Mouse (Mus musculus): Measurements from ENCODE around the gene 4921524J17Rik. TPM values are rescaled to one million over a fixed set of nuclear protein-coding genes. Genes with fewer than 3 reads are reported as not detected.

Gene 4921524J17Rik
- polyA plus RNA-seq, 1 experiment from 2014 or later, result 41.4 TPM

DNA sequence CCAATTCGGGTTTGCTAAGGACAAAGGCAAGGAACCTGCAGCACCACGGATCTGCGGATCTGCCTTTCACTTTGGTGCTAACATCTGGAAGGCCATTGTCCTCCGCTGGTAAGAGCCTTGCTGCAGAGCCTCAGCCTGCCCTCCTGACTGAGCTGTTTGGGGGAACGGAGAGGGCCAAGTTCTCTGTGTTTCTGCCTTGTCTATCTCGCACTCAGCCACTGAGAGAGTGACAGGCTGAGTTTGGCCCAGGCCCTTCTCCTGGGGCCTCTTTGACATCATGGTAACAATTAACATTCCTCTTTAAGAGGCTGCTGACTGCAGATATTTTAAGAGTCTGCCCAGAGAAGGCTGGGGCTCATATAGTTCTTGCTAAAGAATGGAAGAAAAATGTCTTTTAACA is 67.5 kb downstream of the 4921524J17Rik start:
- Histone ChIP-seq H3K4me2 (ENCODE audit: low read depth) (no peak overlapping the region), H3K27ac (ENCODE audit: low read depth, low read length) (no peak overlapping the region), H3K4me3 (ENCODE audit: low read depth, low read length) (no peak overlapping the region), H3K36me3 (ENCODE audit: control insufficient read depth, insufficient read depth, low read length) (no peaks in the 10 kb centered on the region), H3K4me1 (ENCODE audit: control insufficient read depth, insufficient read depth, low read length) (no peaks in the 10 kb centered on the region), H3K9ac (ENCODE audit: low read length) (no peak overlapping the region), H3K27me3 (ENCODE audit: control insufficient read depth, insufficient read depth, low read length) (no peaks in the 10 kb centered on the region), H3K9me3 (ENCODE audit: control insufficient read depth, low read length) (no peaks in the 10 kb centered on the region)
- 67% methylated on average over 6 of the region's 6 CpGs for WGBS
- ATAC-seq (ENCODE audit: insufficient read depth, low FRiP score, low TSS enrichment) (no peak), DNase-seq (ENCODE audit: low spot score) (no peak)

- no peak for ATAC-seq (ENCODE audit: insufficient read depth, low FRiP score, low TSS enrichment)
- H3K4me2 ChIP-seq (ENCODE audit: low read depth), result no peak overlapping the region
- H3K4me3 ChIP-seq (ENCODE audit: low read depth, low read length), result no peak overlapping the region
- no peak overlapping the region for H3K27ac ChIP-seq (ENCODE audit: low read depth, low read length)
- H3K4me1 ChIP-seq (ENCODE audit: control insufficient read depth, insufficient read depth, low read length), result no peaks in the 10 kb centered on the region
- no peak for DNase-seq (ENCODE audit: low spot score)
- H3K9ac ChIP-seq (ENCODE audit: low read length), result no peak overlapping the region
- no peaks in the 10 kb centered on the region for H3K9me3 ChIP-seq (ENCODE audit: control insufficient read depth, low read length)
- no peaks in the 10 kb centered on the region for H3K36me3 ChIP-seq (ENCODE audit: control insufficient read depth, insufficient read depth, low read length)
- H3K27me3 ChIP-seq (ENCODE audit: control insufficient read depth, insufficient read depth, low read length), result no peaks in the 10 kb centered on the region
- WGBS, result 87% methylated on average over 11 of the region's 11 CpGs
These were observed 68.0 kb downstream of the 4921524J17Rik start for GRCm38 (mm10) chr8:85364628-85365027.

GRCm38 (mm10) chr8:85363406-85363805 is 69.2 kb downstream of the 4921524J17Rik start:
- Histone ChIP-seq H3K4me2 (ENCODE audit: low read depth) (no peak overlapping the region), H3K9ac (ENCODE audit: low read length) (no peak overlapping the region)
- DNase-seq (ENCODE audit: low spot score), result no peak

GRCm38 (mm10) chr8:85362211-85362610 is 70.4 kb downstream of the 4921524J17Rik start:
- WGBS, result 81% methylated on average over 4 of the region's 4 CpGs
- no peak for ATAC-seq (ENCODE audit: insufficient read depth, low FRiP score, low TSS enrichment)

More at GRCm38 (mm10) chr8:85363406-85363805, 69.2 kb downstream of the 4921524J17Rik start:
- no peak overlapping the region for H3K27ac ChIP-seq (ENCODE audit: low read depth, low read length)
- H3K36me3 ChIP-seq (ENCODE audit: control insufficient read depth, insufficient read depth, low read length), result no peaks in the 10 kb centered on the region
- H3K27me3 ChIP-seq (ENCODE audit: control insufficient read depth, insufficient read depth, low read length), result no peaks in the 10 kb centered on the region
- no peak overlapping the region for H3K4me3 ChIP-seq (ENCODE audit: low read depth, low read length)
- no peaks in the 10 kb centered on the region for H3K4me1 ChIP-seq (ENCODE audit: control insufficient read depth, insufficient read depth, low read length)
- 84% methylated on average over 6 of the region's 6 CpGs for WGBS
- ATAC-seq (ENCODE audit: insufficient read depth, low FRiP score, low TSS enrichment), result no peak
- no peaks in the 10 kb centered on the region for H3K9me3 ChIP-seq (ENCODE audit: control insufficient read depth, low read length)

More at GRCm38 (mm10) chr8:85362211-85362610, 70.4 kb downstream of the 4921524J17Rik start:
- Histone ChIP-seq H3K4me2 (ENCODE audit: low read depth) (no peak overlapping the region), H3K9me3 (ENCODE audit: control insufficient read depth, low read length) (no peaks in the 10 kb centered on the region), H3K4me3 (ENCODE audit: low read depth, low read length) (no peak overlapping the region), H3K27ac (ENCODE audit: low read depth, low read length) (no peak overlapping the region), H3K27me3 (ENCODE audit: control insufficient read depth, insufficient read depth, low read length) (no peaks in the 10 kb centered on the region), H3K36me3 (ENCODE audit: control insufficient read depth, insufficient read depth, low read length) (no peaks in the 10 kb centered on the region), H3K4me1 (ENCODE audit: control insufficient read depth, insufficient read depth, low read length) (no peaks in the 10 kb centered on the region), H3K9ac (ENCODE audit: low read length) (no peak overlapping the region)
- no peak for DNase-seq (ENCODE audit: low spot score)

Other genes starting within 250 kb of the 4921524J17Rik start
- not detected in 2 replicates for gene Olfr371, start 206.8 kb downstream of the 4921524J17Rik start, polyA plus RNA-seq (2014; fragmentation: Nextera tagmentation; extraction: Ambion mirVana)
- 125 and 130 TPM in 2 replicates for gene Orc6, start 133.2 kb downstream of the 4921524J17Rik start, polyA plus RNA-seq (2014; fragmentation: Nextera tagmentation; extraction: Ambion mirVana)
- gene Vps35, start 133.0 kb downstream of the 4921524J17Rik start, polyA plus RNA-seq (2014; fragmentation: Nextera tagmentation; extraction: Ambion mirVana), result 176 and 184 TPM in 2 replicates
- 1.6 and 2.2 TPM in 2 replicates for gene Mylk3, start 46.5 kb downstream of the 4921524J17Rik start, polyA plus RNA-seq (2014; fragmentation: Nextera tagmentation; extraction: Ambion mirVana)
- 37.9 and 42.9 TPM in 2 replicates for gene Gpt2, start 59.7 kb upstream of the 4921524J17Rik start, polyA plus RNA-seq (2014; fragmentation: Nextera tagmentation; extraction: Ambion mirVana)
- gene Dnaja2, start 122.5 kb upstream of the 4921524J17Rik start, polyA plus RNA-seq (2014; fragmentation: Nextera tagmentation; extraction: Ambion mirVana), result 208 and 212 TPM in 2 replicates